Mouse (Mus musculus): ENCODE measurements around the gene Phospho1. TPM values are rescaled to one million over a fixed set of nuclear protein-coding genes. Genes with fewer than 3 reads are reported as not detected.

Gene Phospho1
- total RNA-seq (2014; rRNA removed): 0.85 and 2.1 TPM in 2 replicates
- not detected in 2 replicates for polyA plus RNA-seq (2015; fragmentation: Nextera tagmentation; extraction: Ambion mirVana)

GRCm38 (mm10) chr11:95824071-95824876, at the start of gene Phospho1:
TSS of gene Phospho1 (plus strand) at chr11:95824499.
- peaks cover 38% of the 10 kb centered on the region for H3K27me3 ChIP-seq (ENCODE audit: insufficient read depth, low read length)

GRCm38 (mm10) chr11:95777323-95778297, 46.7 kb upstream of the Phospho1 start:
- H3K4me3 ChIP-seq (ENCODE audit: low read depth, low read length): no peak overlapping the region
- TF ChIP-seq CTCF (IDR thresholded peaks at IDR 0.05): no peak
- WGBS: 82% methylated on average over 17 of the region's 17 CpGs
- H3K9ac ChIP-seq (replicated peaks; ENCODE audit: low read length, poor library complexity, severe bottlenecking): no peak overlapping the region
- DNase-seq (ENCODE audit: low spot score) (no peak), ATAC-seq (ENCODE audit: low FRiP score) (no peak)
- peaks cover 4% of the 10 kb centered on the region; the same call in 1 of the 2 replicates for H3K36me3 ChIP-seq (ENCODE audit: insufficient read depth, low read length)
- H3K4me1 ChIP-seq (ENCODE audit: insufficient read depth, low read length): no peaks in the 10 kb centered on the region
- H3K9me3 ChIP-seq (ENCODE audit: low read length): no peaks in the 10 kb centered on the region
- H3K27me3 ChIP-seq (ENCODE audit: insufficient read depth, low read length): no peaks in the 10 kb centered on the region
- H3K4me2 ChIP-seq (ENCODE audit: low read depth, low read length, poor library complexity, severe bottlenecking): no peak overlapping the region
- H3K27ac ChIP-seq (ENCODE audit: low read depth, low read length): no peak overlapping the region

More at GRCm38 (mm10) chr11:95824071-95824876, at the start of gene Phospho1:
- ATAC-seq (ENCODE audit: low FRiP score) (peak; percentile 94), DNase-seq (ENCODE audit: low spot score) (peak; percentile 92)
- peak within 1 kb of the TSS; percentile 64 for H3K9ac ChIP-seq (replicated peaks; ENCODE audit: low read length, poor library complexity, severe bottlenecking)
- peaks cover 5% of the 10 kb centered on the region; the same call in 1 of the 2 replicates for H3K4me1 ChIP-seq (ENCODE audit: insufficient read depth, low read length)
- TF ChIP-seq CTCF (IDR thresholded peaks at IDR 0.05): peak; percentile 19
- H3K36me3 ChIP-seq (ENCODE audit: insufficient read depth, low read length): no peaks in the 10 kb centered on the region
- H3K27ac ChIP-seq (ENCODE audit: low read depth, low read length): no peak within 1 kb of the TSS
- peak within 1 kb of the TSS; percentile 98 for H3K4me2 ChIP-seq (ENCODE audit: low read depth, low read length, poor library complexity, severe bottlenecking)
- 0% methylated on average over 58 of the region's 78 CpGs for WGBS
- H3K4me3 ChIP-seq (ENCODE audit: low read depth, low read length): peak within 1 kb of the TSS; percentile 74
- H3K9me3 ChIP-seq (ENCODE audit: low read length): no peaks in the 10 kb centered on the region

- no peak for ATAC-seq (ENCODE audit: low FRiP score)
- TF ChIP-seq CTCF (IDR thresholded peaks at IDR 0.05): peak; percentile 27; the same call in 1 of the 2 replicates
- H3K9ac ChIP-seq (replicated peaks; ENCODE audit: low read length, poor library complexity, severe bottlenecking): no peak overlapping the region
Observed at GRCm38 (mm10) chr11:95778831-95779251, 45.5 kb upstream of the Phospho1 start.

GRCm38 (mm10) chr11:95779366-95779765, 44.9 kb upstream of the Phospho1 start:
- Histone ChIP-seq H3K4me1 (ENCODE audit: insufficient read depth, low read length) (no peaks in the 10 kb centered on the region), H3K27me3 (ENCODE audit: insufficient read depth, low read length) (no peaks in the 10 kb centered on the region), H3K9ac (replicated peaks; ENCODE audit: low read length, poor library complexity, severe bottlenecking) (no peak overlapping the region), H3K4me2 (ENCODE audit: low read depth, low read length, poor library complexity, severe bottlenecking) (no peak overlapping the region), H3K4me3 (ENCODE audit: low read depth, low read length) (no peak overlapping the region), H3K27ac (ENCODE audit: low read depth, low read length) (no peak overlapping the region), H3K36me3 (ENCODE audit: insufficient read depth, low read length) (no peaks in the 10 kb centered on the region; the same call in 1 of the 2 replicates), H3K9me3 (ENCODE audit: low read length) (no peaks in the 10 kb centered on the region)
- DNase-seq (ENCODE audit: low spot score) (no peak), ATAC-seq (ENCODE audit: low FRiP score) (no peak)
- WGBS: 93% methylated on average over 4 of the region's 4 CpGs
- no peak for TF ChIP-seq CTCF (IDR thresholded peaks at IDR 0.05)

More at GRCm38 (mm10) chr11:95778831-95779251, 45.5 kb upstream of the Phospho1 start:
- H3K27me3 ChIP-seq (ENCODE audit: insufficient read depth, low read length): no peaks in the 10 kb centered on the region
- 84% methylated on average over 4 of the region's 4 CpGs for WGBS
- no peaks in the 10 kb centered on the region; the same call in 1 of the 2 replicates for H3K36me3 ChIP-seq (ENCODE audit: insufficient read depth, low read length)
- H3K27ac ChIP-seq (ENCODE audit: low read depth, low read length): no peak overlapping the region
- no peaks in the 10 kb centered on the region for H3K4me1 ChIP-seq (ENCODE audit: insufficient read depth, low read length)
- H3K9me3 ChIP-seq (ENCODE audit: low read length): no peaks in the 10 kb centered on the region
- H3K4me2 ChIP-seq (ENCODE audit: low read depth, low read length, poor library complexity, severe bottlenecking): no peak overlapping the region
- no peak overlapping the region for H3K4me3 ChIP-seq (ENCODE audit: low read depth, low read length)
- DNase-seq (ENCODE audit: low spot score): no peak

- Histone ChIP-seq H3K9ac (replicated peaks; ENCODE audit: low read length, poor library complexity, severe bottlenecking) (no peak overlapping the region), H3K9me3 (ENCODE audit: low read length) (no peaks in the 10 kb centered on the region), H3K27ac (ENCODE audit: low read depth, low read length) (no peak overlapping the region), H3K36me3 (ENCODE audit: insufficient read depth, low read length) (no peaks in the 10 kb centered on the region; the same call in 1 of the 2 replicates), H3K4me1 (ENCODE audit: insufficient read depth, low read length) (no peaks in the 10 kb centered on the region), H3K27me3 (ENCODE audit: insufficient read depth, low read length) (no peaks in the 10 kb centered on the region), H3K4me2 (ENCODE audit: low read depth, low read length, poor library complexity, severe bottlenecking) (no peak overlapping the region), H3K4me3 (ENCODE audit: low read depth, low read length) (no peak overlapping the region)
- 93% methylated on average over 8 of the region's 8 CpGs for WGBS
- no peak for TF ChIP-seq CTCF (IDR thresholded peaks at IDR 0.05)
- no peak for DNase-seq (ENCODE audit: low spot score)
- ATAC-seq (ENCODE audit: low FRiP score): no peak
Observed at GRCm38 (mm10) chr11:95780480-95780879, 43.8 kb upstream of the Phospho1 start.

Measured in midbrain, postnatal 0 days (tissue).